In genomic region chr1:172514551-172515268, GRCm38 (mm10) we compare ENCODE assay signal across 9 mouse cellular contexts. TPM values are rescaled to one million over a fixed set of nuclear protein-coding genes. Genes with fewer than 3 reads are reported as not detected.
DNase-seq lines count a peak whose midpoint lies in the region; ATAC-seq and TF ChIP-seq lines count a peak whose summit lies in the region.
"Had no signal": no experiment of that assay in that cellular context is flagged by ENCODE, and none has a peak within 500 bp of the region (broad histone marks: within the 10 kb centered on the region; RNA-seq: fewer than 3 reads in every experiment).

No protein-coding gene starts in this region.

- 0 out of 2 replicates have a peak overlapping the region, but pooled peaks have one; percentile 34 for H3K27ac ChIP-seq in embryonic facial prominence, embryonic 15.5 days (replicated peaks)
- H3K27ac ChIP-seq in embryonic facial prominence, embryonic 10.5 days (replicated peaks) = no peak overlapping the region; the same call in 1 of the 2 replicates
- H3K27ac ChIP-seq in spleen, adult 2 months (ENCODE audit: insufficient read depth, low read length) = peak overlapping the region; percentile 84
- peak overlapping the region; percentile 86 for H3K27ac ChIP-seq in kidney, postnatal 0 days
- H3K27ac ChIP-seq in stomach, embryonic 15.5 days = peak overlapping the region; percentile 28; the same call in 1 of the 2 replicates
- no peak overlapping the region for H3K27ac ChIP-seq in midbrain, embryonic 16.5 days (ENCODE audit: low read length)
- H3K27ac ChIP-seq: embryonic facial prominence, embryonic 13.5 days had no signal

- no peaks in the 10 kb centered on the region for H3K36me3 ChIP-seq in embryonic facial prominence, embryonic 15.5 days
- H3K36me3 ChIP-seq in embryonic facial prominence, embryonic 10.5 days (replicated peaks) = no peaks in the 10 kb centered on the region
- H3K36me3 ChIP-seq in spleen, adult 2 months (ENCODE audit: control insufficient read depth, insufficient read depth, low read length) = no peaks in the 10 kb centered on the region
- H3K36me3 ChIP-seq in kidney, postnatal 0 days (ENCODE audit: insufficient read depth, low read length) = no peaks in the 10 kb centered on the region
- no peaks in the 10 kb centered on the region for H3K36me3 ChIP-seq in stomach, embryonic 15.5 days
- H3K36me3 ChIP-seq in midbrain, embryonic 16.5 days (ENCODE audit: control insufficient read depth, insufficient read depth, low read length) = no peaks in the 10 kb centered on the region
- H3K36me3 ChIP-seq: embryonic facial prominence, embryonic 13.5 days had no signal

- no peak overlapping the region for H3K4me2 ChIP-seq in embryonic facial prominence, embryonic 15.5 days (replicated peaks)
- H3K4me2 ChIP-seq in kidney, postnatal 0 days (ENCODE audit: low read length) = no peak overlapping the region
- H3K4me2 ChIP-seq in stomach, embryonic 15.5 days = no peak overlapping the region
- H3K4me2 ChIP-seq in midbrain, embryonic 16.5 days (ENCODE audit: low read length) = no peak overlapping the region
- H3K4me2 ChIP-seq: embryonic facial prominence, embryonic 13.5 days had no signal

- 70% methylated on average over 7 of the region's 7 CpGs for WGBS in embryonic facial prominence, embryonic 15.5 days
- WGBS in embryonic facial prominence, embryonic 10.5 days = 78% methylated on average over 7 of the region's 7 CpGs
- 39% methylated on average over 7 of the region's 7 CpGs for WGBS in spleen, adult 2 months
- 57% methylated on average over 7 of the region's 7 CpGs for WGBS in kidney, postnatal 0 days
- 68% methylated on average over 7 of the region's 7 CpGs for WGBS in stomach, embryonic 15.5 days
- WGBS in midbrain, embryonic 16.5 days = 79% methylated on average over 7 of the region's 7 CpGs

- no peak overlapping the region for H3K4me3 ChIP-seq in embryonic facial prominence, embryonic 15.5 days (replicated peaks)
- H3K4me3 ChIP-seq in embryonic facial prominence, embryonic 10.5 days = no peak overlapping the region
- H3K4me3 ChIP-seq in spleen, adult 2 months (ENCODE audit: extremely low read depth, insufficient read depth, insufficient read length) = 0 out of 2 replicates have a peak overlapping the region, but pooled peaks have one; percentile 1
- H3K4me3 ChIP-seq in kidney, postnatal 0 days (replicated peaks; ENCODE audit: low read depth, low read length) = no peak overlapping the region
- no peak overlapping the region for H3K4me3 ChIP-seq in stomach, embryonic 15.5 days (replicated peaks)
- no peak overlapping the region for H3K4me3 ChIP-seq in midbrain, embryonic 16.5 days (ENCODE audit: low read depth, low read length)
- H3K4me3 ChIP-seq: embryonic facial prominence, embryonic 13.5 days had no signal

- no peaks in the 10 kb centered on the region for H3K27me3 ChIP-seq in embryonic facial prominence, embryonic 15.5 days
- peaks cover 5% of the 10 kb centered on the region; the same call in 1 of the 2 replicates for H3K27me3 ChIP-seq in embryonic facial prominence, embryonic 10.5 days (replicated peaks; ENCODE audit: low read depth, poor library complexity, severe bottlenecking)
- no peaks in the 10 kb centered on the region for H3K27me3 ChIP-seq in spleen, adult 2 months (ENCODE audit: control insufficient read depth, insufficient read depth, low read length)
- no peaks in the 10 kb centered on the region for H3K27me3 ChIP-seq in kidney, postnatal 0 days (ENCODE audit: insufficient read depth, low read length)
- H3K27me3 ChIP-seq in stomach, embryonic 15.5 days (replicated peaks) = no peaks in the 10 kb centered on the region
- H3K27me3 ChIP-seq in midbrain, embryonic 16.5 days (ENCODE audit: control insufficient read depth, insufficient read depth, low read depth, low read length) = no peaks in the 10 kb centered on the region; the same call in 1 of the 2 replicates
- H3K27me3 ChIP-seq: embryonic facial prominence, embryonic 13.5 days had no signal

- no peak overlapping the region for H3K9ac ChIP-seq in embryonic facial prominence, embryonic 15.5 days
- no peak overlapping the region for H3K9ac ChIP-seq in kidney, postnatal 0 days (ENCODE audit: low read depth, low read length)
- no peak overlapping the region for H3K9ac ChIP-seq in stomach, embryonic 15.5 days
- no peak overlapping the region for H3K9ac ChIP-seq in midbrain, embryonic 16.5 days (ENCODE audit: low read depth, low read length)
- H3K9ac ChIP-seq: embryonic facial prominence, embryonic 13.5 days had no signal

- no peak for TF ChIP-seq CTCF in spleen, adult 2 months (IDR thresholded peaks at IDR 0.05; ENCODE audit: extremely low read depth, insufficient read depth, insufficient read length, insufficient replicate concordance)
- TF ChIP-seq CTCF in kidney, postnatal 0 days (IDR thresholded peaks at IDR 0.05; ENCODE audit: low read depth) = no peak

- H3K9me3 ChIP-seq in embryonic facial prominence, embryonic 15.5 days (replicated peaks) = no peaks in the 10 kb centered on the region
- peaks cover 6% of the 10 kb centered on the region; the same call in 1 of the 2 replicates for H3K9me3 ChIP-seq in embryonic facial prominence, embryonic 10.5 days
- no peaks in the 10 kb centered on the region for H3K9me3 ChIP-seq in kidney, postnatal 0 days (replicated peaks; ENCODE audit: low read length)
- H3K9me3 ChIP-seq in stomach, embryonic 15.5 days = no peaks in the 10 kb centered on the region
- H3K9me3 ChIP-seq in midbrain, embryonic 16.5 days (replicated peaks; ENCODE audit: control insufficient read depth, low read length, poor library complexity, severe bottlenecking) = no peaks in the 10 kb centered on the region; the same call in 1 of the 2 replicates

- no peak for DNase-seq in embryonic facial prominence, embryonic 10.5 days (ENCODE audit: low spot score)
- DNase-seq in spleen, adult 2 months (ENCODE audit: low read depth in 1 of 2, low spot score in 2 of 2) = no peak
- no peak for DNase-seq in spleen, adult 12 weeks (ENCODE audit: low spot score)
- DNase-seq in kidney, postnatal 0 days (ENCODE audit: low spot score) = peak; percentile 50
- no peak for DNase-seq in right cerebral cortex, postnatal 25 days

- TF ChIP-seq POLR2A in spleen, adult 2 months (IDR thresholded peaks at IDR 0.05; ENCODE audit: low read depth, low read length) = no peak

- 0 out of 2 replicates have a peak, but pooled peaks cover 7% of the 10 kb centered on the region for H3K4me1 ChIP-seq in embryonic facial prominence, embryonic 15.5 days
- H3K4me1 ChIP-seq in embryonic facial prominence, embryonic 10.5 days = peaks cover 34% of the 10 kb centered on the region
- H3K4me1 ChIP-seq in spleen, adult 2 months (ENCODE audit: control insufficient read depth, insufficient read depth, insufficient read length) = peaks cover 31% of the 10 kb centered on the region; the same call in 1 of the 2 replicates
- peaks cover 26% of the 10 kb centered on the region for H3K4me1 ChIP-seq in kidney, postnatal 0 days (replicated peaks; ENCODE audit: insufficient read depth, low read length)
- H3K4me1 ChIP-seq in stomach, embryonic 15.5 days = peaks cover 27% of the 10 kb centered on the region
- H3K4me1 ChIP-seq in midbrain, embryonic 16.5 days (ENCODE audit: control insufficient read depth, insufficient read depth, low read length) = 0 out of 2 replicates have a peak, but pooled peaks cover 2% of the 10 kb centered on the region

- no peak for ATAC-seq in embryonic facial prominence, embryonic 15.5 days (ENCODE audit: insufficient number of reproducible peaks, low FRiP score, low TSS enrichment, low read depth)
- ATAC-seq in kidney, postnatal 0 days (replicated peaks; ENCODE audit: low FRiP score, low read depth) = no peak
- no peak for ATAC-seq in stomach, embryonic 15.5 days (ENCODE audit: insufficient read depth, low FRiP score, low read depth)
- no peak for ATAC-seq in midbrain, embryonic 16.5 days

RNA-seq across cellular contexts. Expression of gene Cfap45, which starts 5.9 kb away (rescaled TPM):
- 12.2 and 18.7 TPM in 2 replicates for polyA plus RNA-seq in embryonic facial prominence, embryonic 15.5 days (2015; fragmentation: Nextera tagmentation; extraction: Ambion mirVana)
- 1.3 TPM in 2 replicates for polyA plus RNA-seq in embryonic facial prominence, embryonic 10.5 days (2016; fragmentation: Nextera tagmentation; extraction: Ambion mirVana)
- polyA plus RNA-seq in spleen, adult 2 months (2012; rRNA removed) = 0.19 and 0.20 TPM in 2 replicates
- 1.1 and 1.3 TPM in 2 replicates for polyA plus RNA-seq in kidney, postnatal 0 days (2015; fragmentation: Nextera tagmentation; extraction: Ambion mirVana)
- 2.4 TPM in 2 replicates for polyA plus RNA-seq in stomach, embryonic 15.5 days (2015; fragmentation: Nextera tagmentation; extraction: Ambion mirVana)
- 4.0 and 4.7 TPM in 2 replicates for polyA plus RNA-seq in midbrain, embryonic 16.5 days (2015; fragmentation: Nextera tagmentation; extraction: Ambion mirVana)

RNA-seq across cellular contexts. Expression of gene Tagln2, which starts 14.9 kb away (rescaled TPM):
- polyA plus RNA-seq in embryonic facial prominence, embryonic 15.5 days (2015; fragmentation: Nextera tagmentation; extraction: Ambion mirVana) = 260 and 286 TPM in 2 replicates
- polyA plus RNA-seq in embryonic facial prominence, embryonic 10.5 days (2016; fragmentation: Nextera tagmentation; extraction: Ambion mirVana) = 75.1 and 82.5 TPM in 2 replicates
- 186 and 208 TPM in 2 replicates for polyA plus RNA-seq in spleen, adult 2 months (2012; rRNA removed)
- 225 and 250 TPM in 2 replicates for polyA plus RNA-seq in kidney, postnatal 0 days (2015; fragmentation: Nextera tagmentation; extraction: Ambion mirVana)
- polyA plus RNA-seq in stomach, embryonic 15.5 days (2015; fragmentation: Nextera tagmentation; extraction: Ambion mirVana) = 341 and 366 TPM in 2 replicates
- polyA plus RNA-seq in midbrain, embryonic 16.5 days (2015; fragmentation: Nextera tagmentation; extraction: Ambion mirVana) = 47.3 and 53.0 TPM in 2 replicates

RNA-seq across cellular contexts. Expression of gene Igsf9, which starts 33.1 kb away (rescaled TPM):
- 58.4 and 61.0 TPM in 2 replicates for polyA plus RNA-seq in embryonic facial prominence, embryonic 15.5 days (2015; fragmentation: Nextera tagmentation; extraction: Ambion mirVana)
- 92.8 and 95.9 TPM in 2 replicates for polyA plus RNA-seq in embryonic facial prominence, embryonic 10.5 days (2016; fragmentation: Nextera tagmentation; extraction: Ambion mirVana)
- 8.6 and 9.0 TPM in 2 replicates for polyA plus RNA-seq in spleen, adult 2 months (2012; rRNA removed)
- polyA plus RNA-seq in kidney, postnatal 0 days (2015; fragmentation: Nextera tagmentation; extraction: Ambion mirVana) = 12.5 and 13.3 TPM in 2 replicates
- 49.0 and 50.1 TPM in 2 replicates for polyA plus RNA-seq in stomach, embryonic 15.5 days (2015; fragmentation: Nextera tagmentation; extraction: Ambion mirVana)
- 73.0 and 74.4 TPM in 2 replicates for polyA plus RNA-seq in midbrain, embryonic 16.5 days (2015; fragmentation: Nextera tagmentation; extraction: Ambion mirVana)

RNA-seq across cellular contexts. Expression of gene Slamf9, which starts 39.6 kb away (rescaled TPM):
- polyA plus RNA-seq in embryonic facial prominence, embryonic 15.5 days (2015; fragmentation: Nextera tagmentation; extraction: Ambion mirVana) = 0.85 and 1.2 TPM in 2 replicates
- not detected in 2 replicates for polyA plus RNA-seq in embryonic facial prominence, embryonic 10.5 days (2016; fragmentation: Nextera tagmentation; extraction: Ambion mirVana)
- polyA plus RNA-seq in spleen, adult 2 months (2012; rRNA removed) = 4.3 and 5.5 TPM in 2 replicates
- polyA plus RNA-seq in kidney, postnatal 0 days (2015; fragmentation: Nextera tagmentation; extraction: Ambion mirVana) = 1.3 and 2.3 TPM in 2 replicates
- 0.79 and 1.0 TPM in 2 replicates for polyA plus RNA-seq in stomach, embryonic 15.5 days (2015; fragmentation: Nextera tagmentation; extraction: Ambion mirVana)
- 0.23 and 0.37 TPM in 2 replicates for polyA plus RNA-seq in midbrain, embryonic 16.5 days (2015; fragmentation: Nextera tagmentation; extraction: Ambion mirVana)
- polyA plus RNA-seq: embryonic facial prominence, embryonic 13.5 days had no signal

RNA-seq across cellular contexts. Expression of gene Vsig8, which starts 41.0 kb away (rescaled TPM):
- polyA plus RNA-seq in embryonic facial prominence, embryonic 15.5 days (2015; fragmentation: Nextera tagmentation; extraction: Ambion mirVana) = 7.7 and 10.9 TPM in 2 replicates
- polyA plus RNA-seq in embryonic facial prominence, embryonic 10.5 days (2016; fragmentation: Nextera tagmentation; extraction: Ambion mirVana) = 0.12 TPM in 1 of 2 replicates, not detected in the other
- polyA plus RNA-seq in spleen, adult 2 months (2012; rRNA removed) = 0.09 and 0.29 TPM in 2 replicates
- 1.0 and 1.6 TPM in 2 replicates for polyA plus RNA-seq in kidney, postnatal 0 days (2015; fragmentation: Nextera tagmentation; extraction: Ambion mirVana)
- polyA plus RNA-seq in stomach, embryonic 15.5 days (2015; fragmentation: Nextera tagmentation; extraction: Ambion mirVana) = 0.46 and 1.8 TPM in 2 replicates
- 0.72 and 1.3 TPM in 2 replicates for polyA plus RNA-seq in midbrain, embryonic 16.5 days (2015; fragmentation: Nextera tagmentation; extraction: Ambion mirVana)

Comparison
In these comparisons a context has a peak if more than half of its experiments do, and no peak if none do; other contexts are left out.
1. H3K27ac ChIP-seq: peak in embryonic facial prominence, embryonic 15.5 days (single experiment), spleen, adult 2 months (single experiment), kidney, postnatal 0 days (single experiment) and stomach, embryonic 15.5 days (single experiment); none in embryonic facial prominence, embryonic 10.5 days (single experiment) and midbrain, embryonic 16.5 days (single experiment).